Mouse (Mus musculus) mouse trophoblast stem cell (cell line): ENCODE measurements around the gene Mtf2.
"Not testable (repeated sequence)": the region's sequence is repeated elsewhere in the genome, so short reads cannot be mapped to it uniquely, and the experiment has no call there.

Source experiments
- in situ Hi-C, 2 experiments: fragments of 300-500 bp; cut with MseI, MboI; formaldehyde crosslinking; loops; 2 replicates in 1 of 2; 3 replicates in 1 of 2; pipeline ENCODE4 v1.15.1; 2025

The Mtf2 gene

GRCm38 (mm10) chr5:108079603-108080002 is 14.1 kb downstream of the Mtf2 start:
- in situ Hi-C loops = no loop called here

GRCm38 (mm10) chr5:108082380-108082779 is 16.9 kb downstream of the Mtf2 start:
- in situ Hi-C loops = no loop called here

GRCm38 (mm10) chr5:108085440-108085839 is 20.0 kb downstream of the Mtf2 start:
- in situ Hi-C loops = no loop called here

GRCm38 (mm10) chr5:108092731-108093130 is 27.3 kb downstream of the Mtf2 start:
- in situ Hi-C loops = not testable (repeated sequence)

- in situ Hi-C loops = no loop called here
These were observed 32.2 kb downstream of the Mtf2 start for GRCm38 (mm10) chr5:108097676-108098075.

GRCm38 (mm10) chr5:108100196-108100595 is 34.7 kb downstream of the Mtf2 start:
- in situ Hi-C loops = no loop called here

GRCm38 (mm10) chr5:108104306-108104705 is 38.8 kb downstream of the Mtf2 start:
- in situ Hi-C loops = no loop called here

GRCm38 (mm10) chr5:108109346-108109745 is 43.9 kb downstream of the Mtf2 start:
- in situ Hi-C loops = no loop called here

- in situ Hi-C loops = no loop called here
These were observed 52.2 kb downstream of the Mtf2 start for GRCm38 (mm10) chr5:108117693-108118092.

GRCm38 (mm10) chr5:108120221-108120900 is 54.9 kb downstream of the Mtf2 start:
- in situ Hi-C loops = no loop called here

GRCm38 (mm10) chr5:108131849-108132440 is 66.5 kb downstream of the Mtf2 start:
- in situ Hi-C loops = no loop called here

- in situ Hi-C loops = no loop called here
These were observed 67.2 kb downstream of the Mtf2 start, which contains the start of the genes Tmed5 and Ccdc18 for GRCm38 (mm10) chr5:108132441-108133243. Gene Tmed5, minus strand, starts transcription at chr5:108132620. Gene Ccdc18, plus strand, starts transcription at chr5:108132875.

GRCm38 (mm10) chr5:108152592-108152991 is 87.1 kb downstream of the Mtf2 start:
- in situ Hi-C loops = no loop called here
